Mouse (Mus musculus) Muller cell, postnatal 12 days (primary cell): ENCODE measurements at regions not wholly inside any gene's neighbourhood (a gene's known extent, or its start where the extent isn't known, plus 50 kb on each side); places are given as distances from the start of the nearest gene placed in this dataset.

Experiments used
- DNase-seq: peaks from one replicate; pipeline ENCODE4 v3.0.0-alpha.2; 2015; ENCODE audit errors: inconsistent ontology term

GRCm38 (mm10) chr5:47921731-47922130 lies 61.2 kb upstream of the Slit2 start:
- peak; percentile 95 for DNase-seq

- no peak for DNase-seq
Observed at GRCm38 (mm10) chr5:47930234-47930633, 52.7 kb upstream of the Slit2 start.
